Mouse (Mus musculus): ENCODE measurements around the gene Stpg4. TPM values are rescaled to one million over a fixed set of nuclear protein-coding genes. Genes with fewer than 3 reads are reported as not detected.

The Stpg4 gene
- total RNA-seq, 2 experiments from 2014 or later = not detected

DNA sequence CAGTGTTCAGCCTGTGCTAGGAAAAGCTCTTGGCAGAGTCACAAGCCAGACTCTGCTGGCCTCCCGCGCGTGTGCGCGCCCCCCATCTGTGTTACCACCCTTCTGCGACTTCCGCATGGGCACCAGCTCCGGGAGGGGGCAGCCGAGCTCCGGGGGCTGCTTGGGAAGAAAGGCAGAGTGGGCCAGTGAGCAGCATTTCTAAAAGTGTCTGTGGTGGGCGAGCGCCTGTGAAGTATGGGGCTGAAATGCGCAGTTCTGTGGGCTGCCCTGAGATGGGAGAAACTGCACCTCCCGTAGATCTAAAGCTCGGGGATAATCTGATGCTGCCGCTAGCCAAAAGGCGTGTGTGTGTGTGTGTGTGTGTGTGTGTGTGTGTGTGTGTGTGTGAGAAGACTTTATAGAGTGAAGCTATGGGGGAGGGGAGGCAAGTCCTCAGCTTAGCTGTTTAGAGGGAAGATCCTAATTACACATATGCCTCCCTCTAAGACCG lies 58.2 kb downstream of the Stpg4 start:
- Histone ChIP-seq H3K4me3 (no peak overlapping the region), H3K27ac (peak overlapping the region; percentile 91)
- no peak for TF ChIP-seq CTCF (IDR thresholded peaks at IDR 0.05)
- intact Hi-C loops (cut with DNase I) = no loop called here
- no peak for DNase-seq

DNA sequence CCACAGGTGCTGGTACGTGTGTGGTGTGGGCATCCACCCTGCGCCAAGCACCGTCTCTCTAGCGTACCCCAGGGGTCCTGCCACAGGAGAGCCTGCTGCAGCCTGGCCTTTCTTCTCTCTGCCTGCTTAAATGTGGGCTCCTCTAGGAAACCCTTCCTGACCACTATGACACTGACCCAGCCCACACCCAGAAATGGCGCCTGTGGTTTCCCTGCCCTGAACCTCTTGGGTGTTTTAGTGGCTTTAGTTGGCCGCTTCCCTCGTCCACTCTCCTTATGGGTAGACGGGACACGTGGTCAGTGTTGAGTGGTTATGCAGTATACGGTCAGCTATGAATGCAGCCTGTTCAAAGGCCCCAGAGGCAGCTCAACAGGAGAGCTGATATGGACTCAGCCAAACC lies 59.1 kb downstream of the Stpg4 start:
- TF ChIP-seq CTCF (IDR thresholded peaks at IDR 0.05) = no peak
- no peak overlapping the region for H3K4me3 ChIP-seq
- no peak for DNase-seq
- intact Hi-C loops (cut with DNase I) = no loop called here
- peak overlapping the region; percentile 91 for H3K27ac ChIP-seq

DNA sequence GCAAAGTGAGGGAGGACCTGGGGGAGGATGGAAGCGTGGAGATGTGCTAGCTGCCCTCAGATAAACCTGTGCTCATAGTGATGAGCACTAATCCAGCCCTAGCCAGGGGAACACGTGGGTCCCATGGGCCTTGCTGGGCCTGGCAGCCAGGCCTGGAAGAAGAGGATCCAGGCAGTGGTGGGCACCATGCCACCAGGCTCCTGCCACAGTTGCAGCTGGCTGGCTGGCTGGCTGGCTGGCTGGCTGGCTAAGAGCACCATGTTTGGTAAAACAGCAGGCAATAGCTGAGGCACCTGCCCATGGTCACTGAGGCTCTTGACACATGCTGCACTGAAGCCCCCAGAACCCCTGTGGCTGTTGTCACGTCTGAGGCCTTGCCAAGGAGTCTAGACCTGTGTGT lies 59.9 kb downstream of the Stpg4 start:
- Histone ChIP-seq H3K4me3 (no peak overlapping the region), H3K27ac (peak overlapping the region; percentile 91)
- TF ChIP-seq CTCF (IDR thresholded peaks at IDR 0.05) = no peak
- DNase-seq = peak; percentile 96
- intact Hi-C loops (cut with DNase I) = loop anchor here (2.0 kb wide), 1 partner anchor 15 kb away; no protein-coding TSS in a partner anchor

DNA sequence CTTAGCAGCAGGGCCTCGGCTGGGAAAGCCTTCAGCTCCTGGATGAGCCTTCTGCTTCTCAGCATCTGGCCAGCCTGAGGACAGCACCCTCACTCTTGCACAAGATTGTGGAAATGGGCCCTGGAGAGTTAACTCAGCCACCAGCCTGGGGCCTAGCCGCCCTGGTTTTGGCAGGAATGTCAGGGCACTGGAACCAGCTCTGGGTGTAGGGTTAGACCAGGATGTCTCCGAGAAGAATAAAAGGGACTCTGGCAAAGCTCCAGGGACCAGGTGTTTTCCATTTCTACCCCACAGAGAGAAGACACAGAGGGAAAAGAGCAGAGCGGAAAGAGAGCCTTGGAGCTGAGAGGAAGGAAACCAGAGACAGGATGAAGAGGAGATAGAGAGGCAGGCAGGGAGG lies 60.3 kb downstream of the Stpg4 start:
- Histone ChIP-seq H3K27ac (peak overlapping the region; percentile 91), H3K4me3 (no peak overlapping the region)
- intact Hi-C loops (cut with DNase I) = loop anchor here (2.0 kb wide), 1 partner anchor 14 kb away; no protein-coding TSS in a partner anchor
- TF ChIP-seq CTCF (IDR thresholded peaks at IDR 0.05) = no peak
- DNase-seq = peak; percentile 73

DNA sequence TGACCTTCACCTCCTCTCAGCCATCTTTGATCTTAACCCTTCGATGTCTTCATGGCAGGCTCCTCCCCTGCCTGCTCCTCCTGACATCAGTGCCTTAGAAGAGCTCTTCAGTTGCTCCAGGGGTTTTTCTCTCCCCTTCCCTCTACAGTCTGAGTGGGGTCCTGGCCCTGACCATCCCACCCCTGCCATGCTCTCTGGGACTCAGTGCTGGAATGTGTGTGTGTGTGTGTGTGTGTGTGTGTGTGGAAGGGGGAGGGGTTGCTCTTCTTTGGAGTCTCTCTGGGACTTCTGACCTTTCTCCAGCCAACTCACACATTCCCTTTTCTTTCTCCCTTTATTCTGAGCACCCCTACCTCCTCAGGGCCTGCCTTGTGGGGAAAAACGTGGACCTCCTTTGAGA lies 61.0 kb downstream of the Stpg4 start:
- peak overlapping the region; percentile 91 for H3K27ac ChIP-seq
- no peak overlapping the region for H3K4me3 ChIP-seq
- intact Hi-C loops (cut with DNase I) = loop anchor here (2.0 kb wide), 1 partner anchor 14 kb away; no protein-coding TSS in a partner anchor
- DNase-seq = no peak
- TF ChIP-seq CTCF (IDR thresholded peaks at IDR 0.05) = no peak

DNA sequence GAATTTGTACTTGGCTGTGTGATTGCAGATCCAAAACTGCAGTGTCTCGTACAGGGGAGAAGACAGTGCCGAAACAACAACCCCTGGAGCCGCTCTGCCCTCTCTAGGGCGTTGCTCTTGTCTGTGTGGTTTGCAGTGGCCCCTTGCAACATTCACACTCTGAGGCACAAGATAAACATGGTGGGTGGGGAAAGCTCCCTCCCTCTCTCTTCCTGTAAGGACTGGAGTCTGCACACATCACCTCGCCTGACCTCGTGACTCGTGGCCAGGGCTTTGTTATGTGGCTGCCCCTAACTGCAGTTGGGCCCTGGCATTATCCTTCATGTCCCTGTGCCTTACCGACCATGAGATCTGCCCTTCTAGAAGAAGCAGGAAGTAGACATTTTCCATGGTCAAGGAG lies 62.3 kb downstream of the Stpg4 start:
- no peak for TF ChIP-seq CTCF (IDR thresholded peaks at IDR 0.05)
- DNase-seq = no peak
- no peak overlapping the region for H3K4me3 ChIP-seq
- H3K27ac ChIP-seq = peak overlapping the region; percentile 38
- intact Hi-C loops (cut with DNase I) = no loop called here

DNA sequence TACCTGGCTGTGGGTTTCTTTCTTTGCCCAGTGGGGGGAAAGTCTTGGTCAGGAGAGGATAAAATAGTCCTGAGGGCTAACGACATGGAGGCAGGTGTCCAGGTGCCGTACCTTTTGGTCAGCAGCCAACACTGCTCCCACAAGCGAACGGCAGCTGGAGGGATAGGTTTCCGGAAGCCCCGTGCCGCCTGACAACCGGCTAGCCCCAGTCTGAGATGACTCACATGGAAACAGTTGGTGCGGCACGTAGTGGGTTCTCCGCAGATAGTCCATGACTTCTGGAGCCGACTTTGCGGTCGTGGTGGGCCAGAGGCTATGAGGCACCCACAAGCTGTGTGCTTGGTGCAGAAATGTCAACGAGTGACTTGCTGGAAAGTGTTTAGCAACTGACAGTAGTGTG lies 63.4 kb downstream of the Stpg4 start:
- no peak for TF ChIP-seq CTCF (IDR thresholded peaks at IDR 0.05)
- intact Hi-C loops (cut with DNase I) = no loop called here
- Histone ChIP-seq H3K27ac (peak overlapping the region; percentile 51), H3K4me3 (no peak overlapping the region)
- no peak for DNase-seq

DNA sequence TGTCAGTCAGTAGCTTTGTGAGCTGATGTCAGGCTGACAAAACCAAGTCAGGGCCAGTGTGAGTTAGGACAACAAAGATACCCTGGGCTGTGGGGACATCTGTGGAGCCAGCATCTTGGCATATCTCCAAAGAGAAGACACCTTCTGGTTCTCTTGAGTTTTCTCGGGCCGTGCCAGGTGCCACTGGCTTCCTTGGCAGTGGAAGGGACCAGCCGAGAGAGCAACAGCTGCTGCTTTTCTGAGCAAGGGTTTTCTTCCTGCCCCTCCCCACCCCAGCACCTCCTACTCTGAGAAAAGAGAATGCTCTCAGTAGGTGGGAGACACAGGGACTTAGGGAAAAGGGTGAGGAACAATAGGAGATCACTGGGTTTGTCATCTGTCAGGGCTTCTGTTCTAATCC lies 66.4 kb downstream of the Stpg4 start:
- no peak overlapping the region for H3K4me3 ChIP-seq
- intact Hi-C loops (cut with DNase I) = no loop called here
- H3K27ac ChIP-seq = peak overlapping the region; percentile 78
- peak; percentile 73 for DNase-seq
- TF ChIP-seq CTCF (IDR thresholded peaks at IDR 0.05) = no peak

DNA sequence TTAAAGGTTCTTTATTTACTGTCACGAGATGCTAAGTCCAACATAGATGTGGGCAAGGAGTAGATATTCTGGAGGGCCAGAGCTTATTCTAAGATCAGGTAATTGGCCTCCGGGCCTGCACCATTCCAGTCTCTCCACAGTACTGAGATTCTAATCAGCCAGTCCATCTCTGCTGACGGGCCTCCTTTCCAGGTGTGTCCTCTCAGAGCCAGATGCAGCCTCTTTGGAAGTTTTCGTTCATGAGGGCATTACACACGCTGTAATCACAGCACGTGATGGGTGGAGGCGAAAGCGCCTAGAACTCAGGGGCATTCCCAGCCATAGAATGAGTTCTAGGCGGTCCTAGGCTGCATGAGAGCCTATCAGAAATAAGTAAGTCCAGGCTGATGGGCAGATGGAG lies 70.0 kb downstream of the Stpg4 start:
- H3K4me3 ChIP-seq = no peak overlapping the region
- intact Hi-C loops (cut with DNase I) = no loop called here
- TF ChIP-seq CTCF (IDR thresholded peaks at IDR 0.05) = no peak
- H3K27ac ChIP-seq = no peak overlapping the region
- DNase-seq = no peak

DNA sequence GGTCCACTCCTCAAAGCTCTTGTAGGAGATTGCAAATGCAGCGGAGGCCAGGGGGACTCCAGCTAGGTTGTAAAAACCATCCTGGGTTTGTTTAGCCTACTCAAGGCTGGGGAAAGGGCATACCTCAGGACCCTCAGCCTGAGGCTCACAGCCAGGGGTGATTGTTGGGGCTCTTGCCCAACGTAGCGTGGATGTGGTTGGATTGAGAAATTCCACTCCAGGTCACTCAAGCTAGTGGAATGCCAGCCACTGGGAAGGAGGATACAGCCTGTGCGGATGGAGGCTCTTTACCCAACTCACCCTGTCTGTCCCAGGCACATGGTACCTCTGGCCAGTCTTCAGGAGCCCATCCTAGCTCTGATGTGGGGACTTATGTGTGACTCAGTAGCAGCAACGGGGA lies 71.3 kb downstream of the Stpg4 start:
- no peak for TF ChIP-seq CTCF (IDR thresholded peaks at IDR 0.05)
- intact Hi-C loops (cut with DNase I) = no loop called here
- Histone ChIP-seq H3K4me3 (no peak overlapping the region), H3K27ac (no peak overlapping the region)
- no peak for DNase-seq

DNA sequence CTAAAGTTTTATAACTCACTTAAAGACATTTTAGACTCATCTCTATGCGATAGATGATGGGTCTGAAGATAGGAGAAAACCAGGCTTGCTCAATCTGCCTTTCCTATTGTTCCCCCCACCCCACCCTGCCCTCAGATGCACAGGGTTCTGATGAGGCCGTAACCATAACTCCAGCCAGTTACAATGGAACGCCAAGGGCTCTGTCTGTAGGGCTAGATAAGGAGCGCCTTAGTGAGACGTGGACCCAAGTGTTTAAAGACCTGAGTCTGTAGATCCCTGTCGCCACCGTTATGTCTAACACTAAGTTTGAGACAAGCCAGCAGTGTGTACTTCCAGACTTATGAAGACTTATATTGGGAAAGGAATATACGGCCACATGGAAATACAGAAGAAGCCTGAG lies 72.1 kb downstream of the Stpg4 start:
- Histone ChIP-seq H3K27ac (no peak overlapping the region), H3K4me3 (no peak overlapping the region)
- no peak for DNase-seq
- no peak for TF ChIP-seq CTCF (IDR thresholded peaks at IDR 0.05)
- intact Hi-C loops (cut with DNase I) = no loop called here

DNA sequence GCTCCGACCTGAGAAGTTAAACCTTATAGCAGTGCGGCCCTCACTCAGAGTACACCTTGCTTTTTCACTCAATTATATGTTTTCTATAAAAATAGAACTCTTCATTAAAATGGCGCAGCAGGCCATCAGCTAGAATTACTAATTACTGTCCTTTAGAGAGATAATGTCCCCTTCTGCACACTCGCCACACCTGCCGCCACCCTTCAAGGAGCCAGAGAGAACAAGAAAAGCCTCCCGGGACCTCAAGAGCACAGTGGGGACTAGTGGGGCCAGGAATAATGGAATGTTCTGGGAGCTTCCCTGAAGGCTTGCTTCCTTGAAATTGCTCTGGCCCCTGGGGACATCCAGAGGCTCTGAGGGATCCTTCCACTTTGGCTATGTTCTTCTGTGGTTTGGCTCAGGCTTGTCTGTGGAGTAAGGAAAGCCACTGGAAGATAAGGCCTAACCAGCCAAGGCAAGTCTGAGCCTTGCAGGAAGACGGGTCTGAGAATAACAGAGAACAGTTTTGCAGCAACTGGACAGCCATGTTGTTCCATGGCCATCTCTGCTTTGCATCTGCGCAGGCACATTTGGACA lies 73.7 kb downstream of the Stpg4 start:
- H3K4me3 ChIP-seq = no peak overlapping the region
- intact Hi-C loops (cut with DNase I) = loop anchor here (2.0 kb wide), 2 partner anchors 13 to 23 kb away; no protein-coding TSS in a partner anchor

DNA sequence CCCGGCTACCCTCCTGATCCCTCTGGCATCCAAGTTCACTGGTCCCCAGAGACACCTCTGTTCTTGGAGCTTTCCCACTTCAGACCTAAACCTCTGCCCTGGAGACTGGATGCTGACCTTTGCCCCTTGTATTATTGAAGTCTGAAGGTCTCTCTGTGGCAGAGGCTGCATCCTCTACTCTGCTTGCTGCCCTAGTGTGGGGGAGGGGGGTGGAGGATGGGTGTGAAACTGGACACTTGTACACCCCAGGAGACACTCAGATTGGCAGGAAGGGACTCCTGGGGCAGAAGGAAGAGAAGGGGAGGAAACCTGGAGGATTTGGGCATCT lies 74.7 kb downstream of the Stpg4 start:
- intact Hi-C loops (cut with DNase I) = loop anchor here (2.0 kb wide), 2 partner anchors 14 to 24 kb away; no protein-coding TSS in a partner anchor
- no peak for TF ChIP-seq CTCF (IDR thresholded peaks at IDR 0.05)
- Histone ChIP-seq H3K4me3 (no peak overlapping the region), H3K27ac (peak overlapping the region; percentile 98)
- no peak for DNase-seq

More for the DNA sequence above, 73.7 kb downstream of the Stpg4 start:
- no peak for TF ChIP-seq CTCF (IDR thresholded peaks at IDR 0.05)
- no peak for DNase-seq
- H3K27ac ChIP-seq = peak overlapping the region; percentile 98
